Mouse (Mus musculus): ENCODE results near the gene Txnrd2. TPM values are rescaled to one million over a fixed set of nuclear protein-coding genes. Genes with fewer than 3 reads are reported as not detected.

Gene Txnrd2
- polyA plus RNA-seq, 1 experiment from 2014 or later, result 22.7 TPM

GRCm38 (mm10) chr16:18395620-18396036 lies 30.6 kb upstream of the Txnrd2 start:
- WGBS, result 26% methylated on average over 6 of the region's 7 CpGs
- ATAC-seq (ENCODE audit: borderline replicate concordance, extremely low read depth, low FRiP score, low TSS enrichment), result 0 out of 2 replicates have a peak, but pooled peaks have one; percentile 2
- no peaks in the 10 kb centered on the region for H3K27me3 ChIP-seq
- no peak overlapping the region for H3K9ac ChIP-seq
- peak overlapping the region; percentile 74 for H3K27ac ChIP-seq
- H3K4me3 ChIP-seq, result no peak overlapping the region
- no peaks in the 10 kb centered on the region for H3K9me3 ChIP-seq
- H3K4me2 ChIP-seq, result 0 out of 2 replicates have a peak overlapping the region, but pooled peaks have one; percentile 2
- peaks cover 46% of the 10 kb centered on the region for H3K4me1 ChIP-seq
- H3K36me3 ChIP-seq, result peaks cover 23% of the 10 kb centered on the region

GRCm38 (mm10) chr16:18396201-18396600 lies 30.0 kb upstream of the Txnrd2 start:
- Histone ChIP-seq H3K36me3 (peaks cover 23% of the 10 kb centered on the region), H3K27ac (peak overlapping the region; percentile 74), H3K27me3 (no peaks in the 10 kb centered on the region), H3K4me2 (no peak overlapping the region), H3K4me3 (no peak overlapping the region), H3K4me1 (peaks cover 52% of the 10 kb centered on the region), H3K9ac (no peak overlapping the region), H3K9me3 (no peaks in the 10 kb centered on the region)
- 26% methylated on average over 2 of the region's 2 CpGs for WGBS
- ATAC-seq (ENCODE audit: borderline replicate concordance, extremely low read depth, low FRiP score, low TSS enrichment), result no peak

GRCm38 (mm10) chr16:18396791-18397621 lies 29.2 kb upstream of the Txnrd2 start:
- H3K4me2 ChIP-seq, result no peak overlapping the region
- H3K27me3 ChIP-seq, result no peaks in the 10 kb centered on the region
- no peak overlapping the region for H3K9ac ChIP-seq
- H3K36me3 ChIP-seq, result peaks cover 23% of the 10 kb centered on the region
- WGBS, result 94% methylated on average over 27 of the region's 27 CpGs
- H3K9me3 ChIP-seq, result no peaks in the 10 kb centered on the region
- no peak for ATAC-seq (ENCODE audit: borderline replicate concordance, extremely low read depth, low FRiP score, low TSS enrichment)
- H3K4me1 ChIP-seq, result peaks cover 52% of the 10 kb centered on the region
- no peak overlapping the region for H3K27ac ChIP-seq
- no peak overlapping the region for H3K4me3 ChIP-seq

- H3K4me1 ChIP-seq, result peaks cover 30% of the 10 kb centered on the region
- WGBS, result 62% methylated on average over 9 of the region's 9 CpGs
- no peak for ATAC-seq (ENCODE audit: borderline replicate concordance, extremely low read depth, low FRiP score, low TSS enrichment)
- H3K9me3 ChIP-seq, result no peaks in the 10 kb centered on the region
- no peaks in the 10 kb centered on the region for H3K27me3 ChIP-seq
- no peak overlapping the region for H3K4me2 ChIP-seq
- peaks cover 44% of the 10 kb centered on the region for H3K36me3 ChIP-seq
- no peak overlapping the region for H3K9ac ChIP-seq
- peak overlapping the region; percentile 75 for H3K27ac ChIP-seq
- no peak overlapping the region for H3K4me3 ChIP-seq
Measured at GRCm38 (mm10) chr16:18400028-18400427, 26.2 kb upstream of the Txnrd2 start.

GRCm38 (mm10) chr16:18400472-18401216 lies 25.5 kb upstream of the Txnrd2 start:
- no peaks in the 10 kb centered on the region for H3K9me3 ChIP-seq
- peak; percentile 72 for ATAC-seq (ENCODE audit: borderline replicate concordance, extremely low read depth, low FRiP score, low TSS enrichment)
- peak overlapping the region; percentile 75 for H3K27ac ChIP-seq
- H3K9ac ChIP-seq, result no peak overlapping the region
- H3K4me2 ChIP-seq, result no peak overlapping the region
- peaks cover 30% of the 10 kb centered on the region for H3K4me1 ChIP-seq
- 39% methylated on average over 7 of the region's 7 CpGs for WGBS
- H3K27me3 ChIP-seq, result no peaks in the 10 kb centered on the region
- peaks cover 45% of the 10 kb centered on the region for H3K36me3 ChIP-seq
- no peak overlapping the region for H3K4me3 ChIP-seq

GRCm38 (mm10) chr16:18403285-18403684 lies 22.9 kb upstream of the Txnrd2 start:
- 83% methylated on average over 12 of the region's 12 CpGs for WGBS
- no peaks in the 10 kb centered on the region for H3K27me3 ChIP-seq
- peaks cover 37% of the 10 kb centered on the region for H3K4me1 ChIP-seq
- peaks cover 39% of the 10 kb centered on the region for H3K36me3 ChIP-seq
- no peak overlapping the region for H3K4me2 ChIP-seq
- no peak for ATAC-seq (ENCODE audit: borderline replicate concordance, extremely low read depth, low FRiP score, low TSS enrichment)
- no peaks in the 10 kb centered on the region for H3K9me3 ChIP-seq
- H3K9ac ChIP-seq, result no peak overlapping the region
- no peak overlapping the region for H3K4me3 ChIP-seq
- no peak overlapping the region for H3K27ac ChIP-seq

GRCm38 (mm10) chr16:18405091-18405854 lies 20.9 kb upstream of the Txnrd2 start:
- H3K27ac ChIP-seq, result peak overlapping the region; percentile 44; the same call in 1 of the 2 replicates
- H3K27me3 ChIP-seq, result no peaks in the 10 kb centered on the region
- H3K4me2 ChIP-seq, result no peak overlapping the region
- H3K36me3 ChIP-seq, result peaks cover 34% of the 10 kb centered on the region
- H3K9ac ChIP-seq, result no peak overlapping the region
- H3K4me1 ChIP-seq, result peaks cover 32% of the 10 kb centered on the region
- no peaks in the 10 kb centered on the region for H3K9me3 ChIP-seq
- WGBS, result 75% methylated on average over 13 of the region's 13 CpGs
- no peak for ATAC-seq (ENCODE audit: borderline replicate concordance, extremely low read depth, low FRiP score, low TSS enrichment)
- no peak overlapping the region for H3K4me3 ChIP-seq

GRCm38 (mm10) chr16:18405876-18406275 lies 20.3 kb upstream of the Txnrd2 start:
- H3K27ac ChIP-seq, result peak overlapping the region; percentile 44; the same call in 1 of the 2 replicates
- H3K9ac ChIP-seq, result no peak overlapping the region
- 60% methylated on average over 2 of the region's 2 CpGs for WGBS
- H3K27me3 ChIP-seq, result no peaks in the 10 kb centered on the region
- H3K4me3 ChIP-seq, result no peak overlapping the region
- no peak for ATAC-seq (ENCODE audit: borderline replicate concordance, extremely low read depth, low FRiP score, low TSS enrichment)
- no peaks in the 10 kb centered on the region for H3K9me3 ChIP-seq
- no peak overlapping the region for H3K4me2 ChIP-seq
- peaks cover 26% of the 10 kb centered on the region for H3K4me1 ChIP-seq
- H3K36me3 ChIP-seq, result peaks cover 37% of the 10 kb centered on the region

GRCm38 (mm10) chr16:18406293-18406692 lies 19.9 kb upstream of the Txnrd2 start:
- no peak overlapping the region for H3K4me2 ChIP-seq
- peaks cover 22% of the 10 kb centered on the region; the same call in 1 of the 2 replicates for H3K4me1 ChIP-seq
- no peak overlapping the region for H3K4me3 ChIP-seq
- H3K9me3 ChIP-seq, result no peaks in the 10 kb centered on the region
- no peak overlapping the region for H3K9ac ChIP-seq
- WGBS, result 9% methylated on average over 2 of the region's 2 CpGs
- H3K27ac ChIP-seq, result no peak overlapping the region
- peaks cover 38% of the 10 kb centered on the region for H3K36me3 ChIP-seq
- no peaks in the 10 kb centered on the region for H3K27me3 ChIP-seq
- peak; percentile 24; the same call in 1 of the 2 replicates for ATAC-seq (ENCODE audit: borderline replicate concordance, extremely low read depth, low FRiP score, low TSS enrichment)

- peaks cover 42% of the 10 kb centered on the region for H3K36me3 ChIP-seq
- H3K9me3 ChIP-seq, result no peaks in the 10 kb centered on the region
- H3K4me2 ChIP-seq, result no peak overlapping the region
- H3K4me1 ChIP-seq, result peaks cover 25% of the 10 kb centered on the region; the same call in 1 of the 2 replicates
- no peak overlapping the region for H3K27ac ChIP-seq
- no peak overlapping the region for H3K9ac ChIP-seq
- H3K4me3 ChIP-seq, result no peak overlapping the region
- ATAC-seq (ENCODE audit: borderline replicate concordance, extremely low read depth, low FRiP score, low TSS enrichment), result no peak
- H3K27me3 ChIP-seq, result no peaks in the 10 kb centered on the region
- 40% methylated on average over 7 of the region's 7 CpGs for WGBS
Measured at GRCm38 (mm10) chr16:18407912-18408311, 18.3 kb upstream of the Txnrd2 start.

GRCm38 (mm10) chr16:18409776-18410175 lies 16.4 kb upstream of the Txnrd2 start:
- Histone ChIP-seq H3K9ac (no peak overlapping the region), H3K36me3 (peaks cover 38% of the 10 kb centered on the region), H3K4me3 (no peak overlapping the region), H3K4me1 (peaks cover 25% of the 10 kb centered on the region; the same call in 1 of the 2 replicates), H3K4me2 (no peak overlapping the region), H3K27me3 (no peaks in the 10 kb centered on the region), H3K27ac (no peak overlapping the region), H3K9me3 (no peaks in the 10 kb centered on the region)
- ATAC-seq (ENCODE audit: borderline replicate concordance, extremely low read depth, low FRiP score, low TSS enrichment), result no peak
- 82% methylated on average over 4 of the region's 4 CpGs for WGBS
